Mouse (Mus musculus): ENCODE results near the gene Gm47429. TPM values are rescaled to one million over a fixed set of nuclear protein-coding genes. Genes with fewer than 3 reads are reported as not detected.

Gene Gm47429
- polyA plus RNA-seq (2012; rRNA removed): not detected in 2 replicates

DNA sequence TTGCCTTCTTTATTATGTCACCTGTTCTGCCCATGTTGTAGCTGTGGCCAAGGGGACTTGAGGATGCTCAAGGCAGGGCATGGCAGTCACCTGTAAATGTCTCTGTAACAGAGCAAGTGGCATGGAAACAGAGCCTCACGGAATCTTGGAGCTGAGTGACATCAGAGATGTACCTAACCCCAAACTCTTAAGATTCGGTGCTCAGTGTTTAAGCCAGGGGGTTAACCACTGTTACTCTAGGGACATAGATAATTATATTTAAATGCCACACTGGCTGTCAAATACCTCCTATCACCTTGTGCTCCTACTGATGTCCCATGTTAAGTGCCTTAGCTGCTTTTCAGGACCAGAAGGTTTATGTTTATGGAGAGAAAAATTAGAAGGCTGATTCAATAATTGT, at the start of gene Gm47429:
Gene Gm47429, minus strand, starts transcription at position 101 of the 400 bp plus-strand sequence.

DNA sequence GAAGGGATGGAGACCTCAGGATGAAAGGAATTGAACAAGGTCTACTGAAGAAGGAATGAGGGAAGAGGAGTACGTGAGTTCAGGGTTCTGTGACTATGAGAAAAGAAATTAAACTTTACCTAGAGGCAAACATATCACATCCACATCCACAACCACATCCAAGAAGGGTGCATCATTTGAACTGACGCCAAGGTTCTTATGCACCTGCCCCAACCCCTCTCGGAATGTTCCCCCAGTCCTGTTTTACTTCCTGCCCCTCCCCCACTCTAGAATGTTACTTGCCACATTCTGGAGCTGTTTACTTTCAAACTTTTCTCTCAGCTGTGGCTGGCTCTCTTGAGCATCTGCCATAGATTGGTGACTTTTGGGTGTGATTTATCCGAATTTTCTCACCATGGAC, 23.3 kb upstream of the Gm47429 start, which contains the start of gene Nutm2:
Gene Nutm2, plus strand, starts transcription at position 301 of the 400 bp plus-strand sequence.

DNA sequence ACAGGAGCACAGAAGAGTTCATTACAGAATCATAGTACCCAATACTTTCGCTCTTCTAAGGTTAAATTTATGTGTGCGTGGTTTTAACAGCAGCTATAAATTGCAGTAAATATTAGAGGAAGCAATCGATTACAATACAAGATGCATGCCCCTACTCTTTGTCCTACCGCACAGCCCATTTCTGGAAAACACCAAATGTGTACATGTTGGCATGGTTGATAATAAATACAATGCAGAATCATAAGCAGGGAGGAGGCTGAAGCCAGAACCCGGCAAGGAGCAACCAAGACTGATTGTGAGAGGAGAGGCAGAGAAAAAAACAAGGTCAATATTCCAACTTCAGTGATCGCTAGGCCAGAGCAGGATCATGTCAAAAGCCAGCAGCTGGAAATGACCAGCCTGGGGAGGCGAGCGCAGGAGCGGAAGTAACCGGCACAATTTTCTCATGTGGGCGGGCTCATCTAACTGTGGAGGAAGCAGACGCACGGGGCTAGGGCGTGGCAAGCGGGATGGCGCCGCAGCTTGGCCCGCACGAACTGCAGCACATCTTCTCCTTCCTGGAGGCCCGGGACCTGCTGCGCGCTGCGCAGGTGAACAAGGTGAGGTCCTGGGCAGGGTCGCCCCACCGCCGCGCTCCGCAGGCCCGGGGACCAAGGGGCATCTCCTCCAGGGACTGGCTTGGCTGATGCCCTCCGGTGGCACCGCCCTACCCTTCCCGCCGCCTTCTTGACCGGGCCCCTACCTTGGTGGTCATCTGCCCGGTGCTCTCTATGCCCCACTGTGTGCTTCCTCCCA, 26.1 kb downstream of the Gm47429 start, which contains the start of gene Fbxw17:
Gene Fbxw17, plus strand, starts transcription at position 476 of the 795 bp plus-strand sequence.

Other genes with a start within 250 kb of the Gm47429 start
- not detected in 2 replicates for gene Gm906, start 193.6 kb downstream of the Gm47429 start, polyA plus RNA-seq (2012; rRNA removed)
- gene Fbxw17, start 26.0 kb downstream of the Gm47429 start, polyA plus RNA-seq (2012; rRNA removed): 41.0 and 44.6 TPM in 2 replicates
- not detected in 2 replicates for gene Nutm2, start 23.4 kb upstream of the Gm47429 start, polyA plus RNA-seq (2012; rRNA removed)
- gene Gm904, start 199.3 kb upstream of the Gm47429 start, polyA plus RNA-seq (2012; rRNA removed): not detected in 2 replicates